ENCODE assay signal across 17 mouse cellular contexts in the genomic region with DNA sequence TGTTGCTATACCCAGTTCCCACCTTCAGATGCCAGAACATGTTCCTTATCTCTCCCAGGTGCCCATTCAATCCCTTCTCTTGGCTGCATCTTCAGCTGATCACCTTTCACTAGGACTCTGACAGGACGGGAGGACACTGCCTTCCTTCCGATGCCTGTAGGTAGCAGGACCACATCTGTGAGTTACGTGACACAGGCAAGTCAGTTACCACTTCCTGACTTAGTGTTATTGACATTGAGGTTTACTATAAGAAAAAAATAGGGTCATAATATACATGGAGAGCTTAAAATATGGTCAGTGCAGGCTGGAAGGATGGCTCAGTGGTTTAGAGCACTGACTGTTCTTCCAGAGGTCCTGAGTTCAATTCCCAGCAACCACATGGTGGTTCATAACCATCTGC. TPM values are rescaled to one million over a fixed set of nuclear protein-coding genes. Genes with fewer than 3 reads are reported as not detected.
"Had no signal": no experiment of that assay in that cellular context is flagged by ENCODE, and none has a peak within 500 bp of the region (broad histone marks: within the 10 kb centered on the region; RNA-seq: fewer than 3 reads in every experiment).

No protein-coding gene starts in this region.

RNA-seq across cellular contexts. Expression of a gene that starts 7.3 kb away (rescaled TPM):
- polyA plus RNA-seq: embryonic facial prominence, embryonic 10.5 days; embryonic facial prominence, embryonic 11.5 days; embryonic facial prominence, embryonic 12.5 days; embryonic facial prominence, embryonic 13.5 days; embryonic facial prominence, embryonic 14.5 days; erythroblast, embryonic 14.5 days; forebrain, embryonic 10.5 days; forebrain, embryonic 11.5 days; forebrain, embryonic 12.5 days; forebrain, embryonic 13.5 days; forebrain, embryonic 14.5 days; forebrain, embryonic 15.5 days; forebrain, embryonic 16.5 days; heart, embryonic 10.5 days had no signal

RNA-seq across cellular contexts. Expression of a gene that starts 22.9 kb away (rescaled TPM):
- polyA plus RNA-seq: embryonic facial prominence, embryonic 10.5 days; embryonic facial prominence, embryonic 11.5 days; embryonic facial prominence, embryonic 12.5 days; embryonic facial prominence, embryonic 13.5 days; embryonic facial prominence, embryonic 14.5 days; embryonic facial prominence, embryonic 15.5 days; erythroblast, embryonic 14.5 days; forebrain, embryonic 10.5 days; forebrain, embryonic 11.5 days; forebrain, embryonic 12.5 days; forebrain, embryonic 13.5 days; forebrain, embryonic 14.5 days; forebrain, embryonic 15.5 days; forebrain, embryonic 16.5 days; forebrain, postnatal 0 days; heart, embryonic 10.5 days had no signal

RNA-seq across cellular contexts. Expression of a gene that starts 35.3 kb away (rescaled TPM):
- polyA plus RNA-seq: embryonic facial prominence, embryonic 14.5 days; forebrain, embryonic 15.5 days; heart, adult 2 months had no signal
